Mouse (Mus musculus) embryo, embryonic 9.5 days (tissue): ENCODE data around the gene Irx5.

Experiments used
- DNase-seq: peaks from one replicate; pipeline ENCODE4 v3.0.0-alpha.2; 2017; ENCODE audit errors: extremely low spot score

The Irx5 gene

DNA sequence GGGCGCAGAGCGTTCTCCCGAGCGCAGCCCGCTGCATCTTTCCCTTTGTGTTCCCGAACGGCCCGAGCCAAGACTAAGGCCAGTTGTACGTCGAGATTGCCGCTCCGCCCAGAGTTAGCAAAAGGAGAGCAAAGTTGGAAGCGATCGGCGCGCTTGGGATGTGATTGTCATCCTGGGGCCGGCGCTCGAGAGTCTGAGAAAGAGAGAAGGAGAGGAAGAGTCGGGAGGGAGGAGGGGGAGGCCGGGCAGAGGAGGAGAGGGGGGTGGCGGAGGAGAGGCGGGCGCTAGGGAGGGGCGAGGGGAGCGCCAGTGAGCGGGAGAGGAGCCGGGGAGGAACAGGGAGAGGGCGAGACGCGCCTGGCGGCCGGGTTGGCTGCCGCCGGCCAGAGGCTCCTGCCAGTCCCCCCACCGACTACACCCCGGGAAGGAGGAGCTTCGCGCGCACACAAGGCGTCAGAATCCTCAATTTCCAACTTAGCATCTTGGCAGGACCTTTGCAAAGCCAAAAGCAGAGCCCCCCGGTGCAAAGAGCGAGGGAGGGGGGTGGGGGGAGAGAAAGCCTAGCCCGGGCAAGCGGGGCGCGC lies at the start of gene Irx5:
Gene Irx5 (plus strand): TSS at position 228 of the 584 bp plus-strand sequence.
- DNase-seq, result peak; percentile 94

DNA sequence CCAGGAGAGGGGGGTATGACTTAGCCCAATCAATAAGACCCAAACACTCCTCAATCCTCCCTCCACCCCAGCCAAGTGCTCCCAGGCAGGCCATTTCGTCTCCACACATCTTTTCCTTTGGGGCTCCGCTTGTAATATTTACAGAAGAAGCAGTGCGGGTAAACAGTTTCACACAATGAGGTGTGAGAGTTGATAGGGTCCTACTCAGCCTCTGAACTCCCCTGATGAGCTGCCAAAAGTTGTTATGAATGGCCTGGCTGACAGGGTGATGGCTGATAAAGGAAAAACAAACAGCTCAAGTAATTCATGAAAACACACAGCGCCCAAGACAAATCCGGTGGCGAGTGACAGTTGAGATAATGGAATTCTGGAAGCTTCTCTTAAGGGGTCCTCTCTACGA lies 45.2 kb upstream of the Irx5 start:
- peak; percentile 26 for DNase-seq

DNA sequence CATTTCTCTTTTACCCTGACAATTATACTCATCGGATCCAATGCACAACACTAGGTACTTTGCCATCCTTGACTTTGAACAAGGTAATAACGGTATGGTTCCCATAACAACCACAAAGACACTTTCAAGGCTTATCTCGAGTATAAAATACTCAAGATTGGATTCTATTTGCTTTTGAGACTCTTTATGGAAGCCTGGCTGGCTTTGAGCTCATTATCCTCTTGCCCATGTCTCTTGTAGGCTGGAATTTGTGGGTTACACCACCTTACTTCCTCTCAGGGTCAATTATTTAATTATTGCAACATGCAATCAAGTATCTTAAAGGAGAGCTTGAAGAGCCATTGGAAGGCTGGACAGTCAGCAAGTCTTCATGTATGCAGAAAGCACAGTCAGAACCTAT lies 43.7 kb upstream of the Irx5 start:
- no peak for DNase-seq

DNA sequence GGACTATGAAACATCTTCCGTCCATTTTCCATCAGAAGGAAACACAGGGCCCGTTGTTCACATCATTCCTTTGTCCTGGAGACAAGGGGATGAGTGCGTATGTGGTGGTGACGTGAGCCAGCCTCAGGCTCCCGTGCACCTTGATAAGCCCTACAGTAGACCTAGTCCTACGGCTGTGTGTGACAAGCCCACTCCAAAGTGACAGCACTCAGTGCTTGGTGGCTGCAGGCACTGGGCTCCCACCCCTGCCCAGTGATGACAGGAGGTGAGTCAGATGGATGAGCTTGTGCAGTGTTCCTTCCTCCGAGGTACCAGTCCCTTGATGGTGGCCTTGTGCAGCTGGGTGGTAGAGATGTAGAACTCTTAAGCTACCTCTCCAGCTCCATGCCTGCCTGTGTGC lies 33.7 kb upstream of the Irx5 start:
- no peak for DNase-seq

DNA sequence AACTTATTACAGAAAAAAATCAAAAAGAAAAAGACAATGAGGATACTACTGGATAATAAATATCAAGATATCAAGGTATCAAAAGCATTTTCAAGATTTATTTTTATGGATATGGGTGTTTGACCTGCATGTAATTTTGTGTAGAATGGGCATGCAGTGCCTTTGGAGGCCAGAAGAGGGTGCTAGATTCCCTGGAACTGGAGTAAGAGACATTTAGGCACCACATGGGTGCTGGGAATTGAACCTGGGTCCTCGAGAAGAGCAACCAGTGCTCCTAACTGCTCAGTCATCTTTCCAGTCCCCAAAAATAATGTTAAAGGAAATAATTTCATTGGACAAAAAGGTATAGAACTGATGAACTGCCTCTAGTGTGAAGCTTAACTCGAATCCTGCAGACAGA lies 30.2 kb upstream of the Irx5 start:
- no peak for DNase-seq

DNA sequence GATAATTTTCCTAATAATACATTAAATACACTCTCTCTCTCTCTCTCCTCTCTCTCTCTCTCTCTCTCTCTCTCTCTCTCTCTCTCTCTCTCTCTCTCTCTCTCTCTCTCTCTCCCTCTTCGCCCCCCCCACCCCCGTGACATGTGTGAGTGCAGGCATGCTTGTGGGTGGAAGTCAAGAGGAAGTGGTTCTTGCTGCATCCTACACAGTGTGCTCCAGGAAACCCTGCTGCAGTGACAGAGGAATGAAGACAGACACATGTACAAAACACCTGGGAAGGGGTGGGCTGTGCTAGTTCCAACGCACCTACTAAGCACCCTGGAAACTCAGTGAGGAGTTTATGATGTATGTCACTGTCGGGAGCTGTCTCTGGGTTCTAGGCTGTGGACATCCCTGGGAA lies 28.2 kb upstream of the Irx5 start:
- no peak for DNase-seq

DNA sequence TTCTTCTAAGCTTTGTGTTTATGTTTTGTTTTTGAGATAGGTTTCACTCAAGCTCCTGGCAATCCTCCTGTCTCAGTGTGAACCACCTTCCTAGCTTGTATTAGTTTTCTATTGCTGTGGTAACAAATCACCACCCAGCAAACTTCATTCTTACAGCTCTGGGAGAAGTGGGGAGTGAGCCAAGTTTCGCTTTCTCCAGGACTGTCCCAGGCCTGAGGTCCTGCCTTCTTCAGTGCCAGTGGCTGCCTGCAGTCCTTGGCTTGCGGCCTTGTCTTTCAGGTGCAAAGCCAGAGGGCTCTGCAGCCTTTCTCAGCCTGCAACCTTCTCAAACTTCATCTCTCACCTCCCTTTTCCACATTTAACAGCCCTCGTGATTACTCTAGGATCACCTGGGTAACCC lies 25.6 kb upstream of the Irx5 start:
- DNase-seq, result no peak

DNA sequence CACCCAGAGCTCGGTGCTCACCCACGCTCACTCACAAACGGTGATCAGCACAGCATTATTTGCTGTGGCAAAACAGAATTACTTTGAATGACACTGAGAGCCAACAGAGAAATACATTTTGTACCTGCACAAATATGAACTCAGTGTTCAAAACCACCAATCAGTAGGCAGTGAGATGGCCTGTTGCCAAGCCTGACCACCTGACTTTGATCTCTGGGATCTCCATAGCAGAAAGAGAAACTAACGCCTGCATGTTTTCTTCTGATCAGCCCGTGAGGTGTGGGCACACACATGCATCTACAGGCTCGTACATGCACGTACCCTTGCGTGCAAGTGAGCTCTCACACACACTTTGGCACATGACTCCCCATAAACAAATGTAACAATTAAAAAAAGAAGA lies 24.0 kb upstream of the Irx5 start:
- no peak for DNase-seq

DNA sequence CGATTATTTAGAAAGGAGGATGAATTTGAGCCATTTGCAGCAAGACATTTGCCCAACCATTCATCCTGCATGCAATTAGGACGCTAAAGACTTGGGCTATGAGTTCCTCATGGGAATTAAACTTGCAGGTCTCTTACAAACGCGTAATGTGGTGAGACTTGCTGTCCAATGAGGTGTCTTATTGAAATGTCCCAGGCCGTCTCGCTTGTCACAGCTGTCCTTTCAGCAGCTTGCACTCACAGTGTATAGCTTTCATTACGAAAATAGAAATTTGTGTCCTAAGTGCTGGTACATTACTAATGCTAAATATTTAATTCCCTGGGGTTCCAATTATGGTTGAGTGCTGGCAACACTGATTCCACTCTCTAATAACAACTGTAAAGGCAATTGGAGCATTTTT lies 22.3 kb upstream of the Irx5 start:
- no peak for DNase-seq

DNA sequence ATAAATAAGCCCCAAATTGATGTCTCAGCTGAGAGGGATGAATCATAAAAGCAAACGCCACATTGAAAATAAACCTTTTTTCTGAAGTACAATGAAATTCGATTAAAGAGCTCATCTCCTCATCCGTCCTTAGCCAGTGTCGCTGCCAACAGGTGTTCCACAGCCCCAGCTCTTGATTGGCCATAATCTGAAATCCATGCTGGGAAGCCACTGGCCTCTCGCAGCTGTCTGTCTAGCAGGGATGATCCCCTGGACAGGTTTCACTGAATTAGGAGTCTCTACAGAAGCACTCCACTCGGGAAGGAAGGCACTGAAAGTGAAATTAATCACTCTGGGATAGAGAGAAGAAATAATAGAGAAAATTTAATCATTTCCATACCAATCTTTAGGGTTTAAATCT lies 21.4 kb upstream of the Irx5 start:
- no peak for DNase-seq

DNA sequence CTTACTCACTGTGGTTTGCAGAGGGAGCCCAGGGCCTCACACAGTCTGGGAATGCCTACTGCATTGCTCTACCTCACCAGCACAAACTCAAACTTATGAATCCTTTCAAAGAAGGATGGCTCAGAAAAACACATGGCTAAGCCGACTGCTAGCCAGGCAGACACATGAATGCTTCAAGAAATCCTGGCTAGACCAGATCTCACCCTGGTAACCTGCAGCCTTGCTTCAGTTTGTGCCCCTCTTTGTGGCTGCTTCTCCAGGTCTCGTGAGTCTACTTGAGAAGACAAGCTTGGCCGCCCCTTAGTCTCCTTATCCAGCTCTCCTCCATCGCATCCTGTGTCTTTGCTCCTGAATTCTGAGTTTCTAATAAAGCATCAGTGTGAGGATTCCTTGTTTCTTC lies 13.9 kb upstream of the Irx5 start:
- no peak for DNase-seq

DNA sequence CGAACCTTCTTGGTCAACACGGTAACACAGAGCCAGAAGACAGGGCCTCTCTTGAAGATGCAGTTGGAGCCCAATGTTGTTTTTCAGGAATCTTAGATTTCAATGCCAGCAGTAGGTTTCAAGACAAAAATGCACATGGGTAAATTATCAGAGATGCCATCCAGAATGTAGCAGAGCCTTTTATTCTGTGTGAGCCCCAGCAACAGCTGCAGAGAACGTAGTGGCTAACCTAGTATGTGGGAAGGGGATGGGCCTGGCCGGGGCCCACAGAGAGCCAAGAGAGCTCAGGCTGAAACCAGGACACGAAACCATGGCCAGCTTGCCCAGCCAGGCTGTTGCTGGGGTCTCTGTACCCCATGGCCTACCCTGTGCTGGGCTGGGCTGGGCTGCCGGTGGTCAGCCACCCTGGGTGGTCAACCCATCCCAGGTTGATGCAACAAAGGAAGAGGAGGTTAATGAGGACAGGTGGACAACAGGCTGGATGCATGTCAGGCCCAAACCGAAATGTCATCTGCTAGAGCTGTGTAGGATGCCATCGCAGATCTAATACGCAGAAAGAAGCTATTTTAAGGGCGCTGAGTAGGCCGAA lies 7.4 kb upstream of the Irx5 start:
- no peak for DNase-seq

DNA sequence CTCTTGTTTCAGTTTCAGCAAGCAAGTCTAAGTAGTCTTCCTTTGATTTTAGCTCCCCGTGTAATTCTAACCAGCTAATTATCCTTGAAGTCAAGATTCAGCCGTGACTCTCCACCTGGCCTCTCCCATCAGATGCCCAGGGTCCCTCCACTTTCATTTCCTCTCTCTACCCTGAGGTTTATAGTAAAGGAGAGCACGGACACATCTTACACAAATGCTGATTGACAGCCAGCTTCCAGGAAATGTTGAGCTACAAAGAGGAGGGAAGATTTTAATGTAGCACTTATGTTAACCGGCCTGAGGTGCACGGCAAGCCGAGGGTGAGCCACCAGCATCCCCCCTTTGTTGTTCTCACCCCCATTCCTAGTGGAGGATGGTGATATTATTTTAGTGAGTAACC lies 4.0 kb upstream of the Irx5 start:
- no peak for DNase-seq

DNA sequence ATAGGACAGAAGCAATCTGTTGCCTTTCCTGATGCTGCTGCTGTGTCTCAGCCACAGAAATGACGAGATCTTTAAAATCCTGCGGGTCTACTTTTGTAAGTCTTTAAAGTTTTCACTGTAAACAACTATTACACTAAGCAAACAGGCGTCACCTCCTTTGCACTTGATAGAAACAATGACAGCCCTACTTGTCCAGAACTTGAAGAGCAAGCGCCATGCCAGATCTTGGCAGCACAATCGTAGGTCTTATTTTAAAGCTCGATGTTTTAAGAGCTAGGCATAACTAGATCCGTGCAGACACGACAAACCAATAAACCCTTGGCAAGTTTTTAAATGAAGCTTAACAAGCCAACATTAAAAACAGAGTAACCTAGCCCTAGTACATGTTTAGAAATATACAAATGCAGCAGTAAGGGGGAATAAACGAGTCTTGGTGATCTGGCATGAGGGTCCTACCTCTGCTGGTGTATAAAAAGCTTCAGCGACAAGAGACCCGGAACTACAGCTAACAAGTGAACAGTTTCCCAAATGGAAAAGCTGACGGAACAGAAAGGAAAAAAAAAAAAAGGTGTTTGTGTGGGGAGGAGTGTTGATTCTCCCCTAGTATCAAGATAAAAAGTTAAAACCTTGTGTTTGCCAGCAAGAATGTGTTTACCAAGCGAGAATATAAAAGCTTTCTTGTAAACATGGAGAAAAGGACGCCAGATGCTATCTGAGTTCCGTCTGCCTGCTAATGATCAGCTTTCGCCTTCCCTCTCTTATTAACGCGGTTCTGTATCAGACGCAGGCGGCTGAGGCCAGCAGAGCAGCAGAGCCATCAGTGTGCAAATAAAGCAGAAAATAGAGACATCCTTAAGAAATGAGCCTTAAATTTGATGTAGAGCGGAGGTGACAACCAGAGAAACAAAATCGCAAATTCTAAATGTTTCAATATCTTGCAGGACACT lies 2.6 kb upstream of the Irx5 start:
- peak; percentile 49 for DNase-seq

DNA sequence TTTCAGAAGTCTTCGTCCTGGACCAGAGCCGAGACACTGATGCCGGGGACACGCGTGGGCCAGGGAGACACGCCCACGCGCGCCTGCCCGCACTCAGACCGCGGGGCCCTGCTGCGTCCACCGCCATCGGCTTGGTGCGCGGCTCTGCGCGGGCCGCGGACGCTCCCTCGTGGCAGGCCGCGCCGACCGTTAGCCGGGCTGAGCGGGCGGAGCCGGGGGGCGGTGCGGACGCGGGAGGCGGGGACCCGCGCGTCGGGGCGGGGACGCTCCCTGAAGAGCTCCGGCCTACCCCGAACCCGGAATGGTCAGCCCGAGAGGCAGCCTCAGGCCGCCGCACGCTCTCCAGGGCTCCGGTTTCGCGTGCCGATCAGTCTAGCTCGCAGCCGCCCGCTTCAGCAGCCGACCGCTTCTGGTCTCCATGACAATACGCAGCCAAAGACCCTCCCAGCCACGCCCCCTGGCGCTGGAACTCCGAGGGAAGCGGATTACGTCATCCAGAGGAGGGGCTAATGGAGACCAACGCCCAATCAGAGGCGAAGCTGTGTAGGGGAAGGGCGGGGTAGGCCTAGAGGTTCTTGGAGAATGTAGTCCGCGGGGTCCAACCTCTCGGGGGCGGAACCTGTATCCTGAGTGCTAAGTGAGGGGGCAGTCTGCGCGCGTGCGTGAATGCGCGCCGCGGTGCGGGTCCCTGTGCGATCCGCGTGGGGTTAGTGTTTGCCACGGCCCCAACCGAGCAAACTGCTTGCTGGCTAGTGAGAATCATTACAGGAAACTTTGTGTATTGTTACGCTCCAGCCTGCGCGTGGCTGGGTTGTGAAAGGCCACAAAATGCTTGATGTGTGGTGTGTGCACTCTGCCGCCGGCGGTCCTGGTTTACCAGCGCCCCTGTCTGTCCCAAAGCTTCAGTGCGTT lies 1.5 kb upstream of the Irx5 start:
- peak; percentile 100 for DNase-seq

DNA sequence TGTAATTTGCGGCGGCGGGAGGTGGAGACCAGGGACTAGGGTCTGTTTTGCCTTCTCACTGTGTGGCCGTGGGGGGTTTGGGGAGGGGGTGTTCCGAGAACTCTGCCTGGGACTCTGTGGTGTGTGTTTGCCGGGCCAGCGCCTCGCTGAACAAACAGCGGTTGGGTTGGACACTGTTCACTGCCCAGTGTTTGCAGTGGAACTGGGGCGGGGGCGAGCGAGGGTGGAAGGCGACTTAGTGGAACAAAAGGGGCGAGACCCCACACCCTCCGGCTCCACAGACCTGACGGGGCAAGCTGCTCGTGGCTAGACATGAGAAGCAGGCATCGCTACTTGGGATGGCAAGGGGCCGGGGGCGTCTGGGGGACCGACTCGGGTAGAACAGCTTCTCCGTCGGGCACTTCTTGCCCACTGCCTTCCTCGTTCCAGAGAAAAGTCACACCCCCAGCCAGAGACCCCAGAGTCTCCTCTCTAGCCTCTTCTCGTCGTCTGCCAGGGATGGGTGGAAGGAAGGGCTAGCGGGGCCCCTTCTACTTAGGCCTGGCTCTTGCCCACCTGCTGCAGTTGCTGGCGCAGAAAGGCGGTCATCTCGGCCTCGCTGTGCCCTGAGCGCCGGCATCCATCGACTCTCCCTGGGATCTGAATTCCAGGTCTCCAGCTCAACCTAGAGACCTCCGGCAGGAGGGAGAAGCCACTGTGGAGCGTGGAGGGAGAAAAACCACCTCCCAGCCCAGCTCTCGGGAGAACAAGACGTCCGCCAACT lies 631 bp upstream of the Irx5 start:
- no peak for DNase-seq

DNA sequence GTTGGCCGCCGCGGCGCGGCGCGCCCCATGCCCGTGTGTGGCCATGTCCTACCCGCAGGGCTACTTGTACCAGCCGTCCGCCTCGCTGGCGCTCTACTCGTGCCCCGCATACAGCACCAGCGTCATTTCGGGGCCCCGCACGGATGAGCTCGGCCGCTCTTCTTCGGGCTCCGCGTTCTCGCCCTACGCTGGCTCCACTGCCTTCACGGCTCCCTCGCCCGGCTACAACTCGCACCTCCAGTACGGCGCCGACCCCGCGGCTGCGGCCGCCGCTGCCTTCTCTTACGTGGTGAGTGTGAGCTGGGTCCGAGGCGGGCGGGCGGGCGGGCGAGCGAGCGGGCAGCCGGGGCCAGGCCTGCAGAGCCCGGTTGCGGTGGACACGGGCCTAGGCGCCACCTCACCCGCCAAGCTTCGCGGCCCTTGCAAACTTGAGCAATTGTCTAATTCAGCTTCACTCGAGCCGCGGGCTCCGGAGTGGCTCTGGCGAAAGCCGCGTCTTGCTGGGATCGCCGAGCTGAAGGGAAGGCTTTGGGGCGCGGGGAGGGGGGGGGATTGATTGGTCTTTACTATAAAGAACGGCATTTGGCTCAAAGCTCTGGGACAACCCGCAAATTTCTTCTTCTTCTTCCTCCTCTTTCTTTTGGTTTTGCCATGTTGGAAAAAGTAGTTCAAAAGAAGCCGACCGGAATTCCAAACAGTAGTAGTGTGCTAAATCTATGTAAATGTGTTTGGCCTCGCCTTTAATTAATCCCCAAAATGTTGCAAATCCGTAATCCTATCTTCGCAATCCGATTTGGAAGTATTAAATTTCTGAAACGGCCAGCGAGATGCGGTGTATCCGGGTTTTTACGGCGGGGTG lies 945 bp downstream of the Irx5 start:
- DNase-seq, result peak; percentile 72

DNA sequence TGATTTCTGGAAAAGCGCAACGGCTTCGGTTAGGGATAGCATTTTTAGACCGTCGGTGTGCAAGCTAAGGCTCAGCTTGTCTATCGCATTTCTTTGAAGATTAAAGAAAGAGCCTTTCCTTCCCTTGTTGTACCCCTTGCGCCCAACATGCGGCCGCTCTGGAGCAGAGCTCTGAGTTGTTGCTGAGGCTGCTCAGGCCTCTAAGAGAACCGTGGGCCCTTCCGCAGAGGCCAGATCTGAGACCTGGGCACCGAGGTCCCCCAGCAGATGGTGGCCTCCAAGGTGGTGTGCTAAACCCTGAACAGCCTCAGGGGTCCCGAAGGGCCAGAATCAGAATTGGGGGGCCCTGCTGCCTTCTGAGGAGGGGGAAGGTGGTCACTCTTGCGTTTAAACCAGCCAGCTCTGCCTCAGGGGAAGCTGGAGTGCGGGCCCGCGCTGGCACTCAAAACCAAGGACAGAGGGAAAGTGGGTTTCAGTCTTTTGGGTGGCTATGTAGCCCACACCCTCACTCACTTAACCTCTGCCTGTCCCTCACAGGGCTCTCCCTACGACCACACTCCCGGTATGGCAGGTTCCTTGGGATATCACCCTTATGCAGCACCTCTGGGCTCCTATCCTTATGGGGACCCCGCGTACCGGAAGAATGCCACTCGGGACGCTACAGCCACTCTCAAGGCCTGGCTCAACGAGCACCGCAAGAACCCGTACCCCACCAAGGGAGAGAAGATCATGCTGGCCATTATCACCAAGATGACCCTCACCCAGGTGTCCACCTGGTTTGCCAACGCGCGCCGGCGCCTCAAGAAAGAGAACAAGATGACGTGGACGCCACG lies 1.8 kb downstream of the Irx5 start:
- peak; percentile 68 for DNase-seq

DNA sequence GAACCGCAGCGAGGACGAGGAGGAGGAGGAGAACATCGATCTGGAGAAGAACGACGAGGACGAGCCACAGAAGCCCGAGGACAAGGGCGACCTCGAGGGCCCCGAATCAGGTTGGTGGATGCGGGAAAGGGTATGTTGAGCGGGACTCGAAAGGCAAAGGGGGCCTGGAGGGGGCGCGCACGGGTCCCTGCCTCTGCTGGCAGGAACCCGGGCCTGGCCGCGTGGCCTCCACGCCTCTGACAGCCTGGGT lies 2.3 kb downstream of the Irx5 start:
- no peak for DNase-seq
